Mouse (Mus musculus) spleen, adult 12 weeks (tissue): ENCODE measurements at regions not wholly inside any gene's neighbourhood (a gene's known extent, or its start where the extent isn't known, plus 50 kb on each side); places are given as distances from the start of the nearest gene placed in this dataset.

Source experiments
- DNase-seq: peaks from one replicate; pipeline ENCODE4 v3.0.0; 2022; ENCODE audit warnings: low spot score

- no peak for DNase-seq
These were observed 146.1 kb downstream of the Gpat3 start for GRCm38 (mm10) chr5:100991626-100992025.

GRCm38 (mm10) chr5:100982573-100982936 is 137.0 kb downstream of the Gpat3 start:
- DNase-seq, result no peak

GRCm38 (mm10) chr5:100981849-100982572 is 136.5 kb downstream of the Gpat3 start:
- DNase-seq, result no peak

GRCm38 (mm10) chr5:100976736-100977135 is 131.2 kb downstream of the Gpat3 start:
- no peak for DNase-seq

GRCm38 (mm10) chr5:100951210-100951609 is 105.7 kb downstream of the Gpat3 start:
- DNase-seq, result no peak
